Mouse (Mus musculus): ENCODE results near the gene Gm28048.

Gene Gm28048

DNA sequence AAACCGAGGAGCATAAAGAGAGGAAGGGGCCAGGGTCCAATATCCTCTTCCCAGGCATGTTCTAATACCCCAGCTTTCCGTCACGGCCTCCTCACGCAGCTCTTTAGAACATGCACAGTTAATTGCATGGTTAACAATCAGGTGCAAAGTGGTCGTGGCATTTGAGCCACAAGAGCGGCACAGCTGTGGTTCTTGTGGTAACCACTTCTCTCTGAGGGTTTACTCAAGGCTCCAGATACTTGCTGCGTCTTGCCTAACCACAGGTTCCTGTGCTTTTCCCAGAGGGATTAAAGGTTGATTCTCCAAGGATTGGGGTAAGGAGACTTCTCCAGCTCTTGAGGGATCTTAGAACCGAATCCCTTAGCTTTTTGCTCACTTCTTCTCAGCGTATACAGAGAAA lies 90.6 kb downstream of the Gm28048 start:
- no peak for DNase-seq (ENCODE audit: low spot score)

DNA sequence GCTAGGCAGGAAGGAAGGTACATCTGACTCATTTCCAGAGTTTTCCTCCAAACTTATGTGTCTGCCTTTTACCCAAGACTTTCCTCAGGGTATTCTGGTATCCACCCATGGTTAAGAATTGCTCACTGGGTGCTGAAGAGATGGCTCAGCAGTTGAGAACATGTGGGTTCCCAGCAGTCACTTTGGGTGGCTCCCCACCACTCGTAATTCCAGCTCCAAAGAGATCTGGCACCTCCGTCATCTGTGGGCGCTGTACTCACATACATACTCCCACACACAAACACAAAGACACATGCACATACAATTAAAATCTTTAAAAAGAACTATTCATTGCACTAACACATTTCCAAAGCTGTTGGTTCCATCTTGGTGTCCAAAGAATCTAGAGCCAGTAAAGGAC lies 92.7 kb downstream of the Gm28048 start:
- no peak for DNase-seq (ENCODE audit: low spot score)

DNA sequence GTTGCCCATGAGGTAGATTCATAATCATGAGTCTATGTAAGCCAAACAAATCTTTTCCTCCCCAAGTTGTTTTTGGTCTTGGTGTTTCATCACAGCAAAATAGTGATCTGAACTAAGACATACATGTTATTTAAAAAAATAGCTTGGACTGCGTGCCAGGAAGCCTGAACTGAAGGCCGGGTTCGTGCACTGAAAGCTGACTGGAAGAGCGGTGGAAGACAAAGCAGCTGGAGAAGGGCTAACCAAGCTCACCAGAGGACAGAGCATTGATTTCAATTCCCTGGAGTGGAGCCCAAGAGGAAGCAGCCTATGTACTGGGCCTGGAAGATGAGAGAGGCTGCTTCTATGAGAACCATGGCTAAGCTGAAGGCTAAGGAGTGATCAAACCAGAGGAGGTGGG lies 94.9 kb downstream of the Gm28048 start:
- no peak for DNase-seq (ENCODE audit: low spot score)

DNA sequence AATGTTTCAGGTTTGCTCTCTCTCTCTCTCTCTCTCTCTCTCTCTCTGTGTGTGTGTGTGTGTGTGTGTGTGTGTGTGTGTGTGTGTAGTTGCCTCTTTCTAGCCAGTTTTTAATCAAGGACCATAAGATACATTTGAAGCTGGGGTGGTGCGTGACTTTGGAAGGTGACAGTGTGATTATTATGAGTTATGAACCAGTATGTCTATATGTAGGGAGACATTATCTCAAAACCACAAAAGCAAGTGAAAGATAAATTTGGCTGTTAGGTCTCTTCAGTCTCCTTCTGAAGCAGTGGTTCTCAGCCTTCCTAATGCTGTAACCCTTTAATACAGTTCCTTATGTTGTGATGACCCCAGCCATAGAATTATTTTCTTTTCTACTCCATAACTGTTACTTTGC lies 96.5 kb downstream of the Gm28048 start:
- DNase-seq (ENCODE audit: low spot score): no peak

DNA sequence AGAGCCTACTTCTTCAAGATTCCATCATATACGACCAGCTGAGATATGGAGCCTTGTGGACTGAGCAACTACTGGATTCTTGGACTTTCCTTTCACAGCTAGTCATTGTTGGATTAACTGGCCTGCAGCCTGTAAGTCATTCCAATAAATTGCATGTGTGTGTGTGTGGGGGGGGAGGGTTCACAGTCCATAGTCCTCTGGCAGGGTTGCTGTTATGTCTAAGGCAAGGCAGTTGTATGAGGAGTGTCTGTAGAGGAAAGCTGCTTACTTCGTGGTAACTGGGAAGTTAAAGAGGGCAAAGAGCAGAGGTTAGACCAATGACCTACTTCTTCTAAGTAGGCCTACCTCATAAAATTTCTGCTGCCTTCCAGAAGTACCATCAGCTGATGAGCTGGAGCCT lies 98.2 kb downstream of the Gm28048 start:
- DNase-seq (ENCODE audit: low spot score): no peak

DNA sequence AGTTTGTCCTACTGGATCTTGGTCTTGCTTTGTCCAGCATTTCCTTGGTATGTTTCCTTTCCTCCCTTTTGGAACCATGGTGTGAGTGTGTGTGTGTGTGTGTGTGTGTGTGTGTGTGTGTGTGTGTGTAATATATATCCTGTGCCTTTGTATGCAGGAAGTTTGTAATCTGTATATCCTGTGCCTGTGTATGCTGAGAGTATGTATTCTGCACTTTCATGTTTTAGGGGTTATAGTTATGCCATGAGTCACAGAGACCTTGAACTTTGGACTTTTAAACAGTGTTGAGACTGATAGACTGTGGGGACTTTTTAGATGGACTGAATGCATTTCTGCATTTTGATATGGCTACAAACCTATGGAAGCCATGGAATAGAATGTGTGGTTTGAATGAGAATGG lies 99.0 kb downstream of the Gm28048 start:
- DNase-seq (ENCODE audit: low spot score): no peak

DNA sequence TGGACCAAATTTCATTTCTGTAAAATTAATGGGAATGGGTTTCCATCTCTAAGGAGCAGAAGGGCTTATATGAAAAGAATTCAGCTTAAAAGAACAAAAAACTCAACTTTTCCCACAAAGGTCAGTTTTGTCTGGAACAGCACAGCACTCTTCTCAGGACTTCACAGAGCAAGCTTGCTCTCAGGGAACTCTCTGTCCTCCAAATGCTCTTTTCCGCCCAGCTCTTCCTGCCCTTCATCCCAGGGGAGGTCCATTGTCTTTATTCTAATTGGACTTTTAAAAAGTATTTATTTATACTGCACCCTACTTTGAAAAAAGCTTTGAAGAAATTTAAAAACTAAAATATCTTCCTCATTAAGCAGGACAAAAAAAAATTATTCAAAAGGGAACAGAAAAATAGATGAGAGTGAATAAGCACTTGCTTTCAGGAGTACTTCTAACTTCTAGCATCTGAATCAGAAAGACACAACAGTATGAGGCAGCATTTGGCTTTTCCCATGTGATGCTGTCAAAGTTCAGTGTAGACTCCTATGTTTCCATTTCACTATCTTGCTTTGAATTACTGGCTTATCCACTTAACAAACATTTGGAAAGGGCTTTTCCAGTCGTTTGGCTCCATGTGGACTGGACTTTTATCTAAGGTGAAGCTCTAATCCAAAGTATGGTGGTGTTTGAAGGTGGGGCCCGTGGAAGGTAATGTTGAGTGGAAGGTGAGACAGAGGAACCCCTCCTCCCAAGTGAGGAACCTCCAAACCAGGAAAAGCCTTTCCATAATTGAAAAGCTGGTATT lies 101.3 kb downstream of the Gm28048 start:
- DNase-seq (ENCODE audit: low spot score): no peak

DNA sequence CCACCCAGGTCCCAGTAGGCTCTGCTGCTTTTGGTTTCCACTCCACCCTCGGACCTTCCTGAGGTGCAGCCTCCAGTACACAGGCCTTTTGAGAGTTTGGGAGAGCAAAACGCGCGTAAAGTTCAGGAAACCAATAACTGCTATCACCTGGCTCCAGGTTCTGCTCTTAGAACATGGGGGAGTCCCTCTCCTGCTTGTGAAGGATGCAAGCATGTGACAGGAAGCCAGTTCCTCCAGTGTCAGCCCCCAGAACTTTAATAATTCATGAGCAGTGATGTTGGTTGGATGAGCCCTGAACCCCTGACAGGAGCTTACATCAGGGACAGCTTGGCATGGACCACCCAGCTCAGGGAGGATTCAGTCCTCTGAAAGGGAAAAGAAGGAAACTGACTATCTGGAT lies 102.2 kb downstream of the Gm28048 start:
- DNase-seq (ENCODE audit: low spot score): no peak

DNA sequence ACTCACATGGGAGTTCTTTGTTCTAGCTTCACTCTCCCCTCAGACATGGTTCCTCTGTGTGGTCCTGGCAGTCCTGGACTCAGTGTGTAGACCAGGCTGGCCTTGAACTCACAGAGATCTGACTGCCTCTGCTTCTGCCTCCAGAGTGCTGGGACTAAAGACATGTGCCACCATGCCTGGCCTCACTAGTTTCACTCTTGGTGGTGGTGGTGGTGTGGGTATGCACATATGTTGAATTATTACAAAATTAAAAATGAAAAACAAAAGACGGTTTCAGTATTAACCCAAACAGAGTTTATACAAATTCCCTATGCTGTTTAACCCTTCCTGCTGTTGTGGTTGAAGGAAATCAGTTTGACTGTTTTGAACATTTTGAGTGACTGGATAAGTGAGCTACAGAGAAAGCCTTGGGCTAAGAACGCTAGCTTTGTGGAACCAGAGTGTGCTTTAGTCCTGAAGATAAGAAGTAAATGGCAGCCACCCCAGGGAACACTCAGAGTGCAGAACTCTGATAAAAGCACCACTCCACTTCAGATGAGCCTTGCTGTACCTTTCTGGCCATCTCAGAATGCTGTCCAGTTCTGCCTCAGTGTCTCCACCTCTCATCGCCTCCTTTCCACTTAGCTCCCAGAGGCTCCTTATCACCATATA lies 105.1 kb downstream of the Gm28048 start:
- no peak for DNase-seq (ENCODE audit: low spot score)

DNA sequence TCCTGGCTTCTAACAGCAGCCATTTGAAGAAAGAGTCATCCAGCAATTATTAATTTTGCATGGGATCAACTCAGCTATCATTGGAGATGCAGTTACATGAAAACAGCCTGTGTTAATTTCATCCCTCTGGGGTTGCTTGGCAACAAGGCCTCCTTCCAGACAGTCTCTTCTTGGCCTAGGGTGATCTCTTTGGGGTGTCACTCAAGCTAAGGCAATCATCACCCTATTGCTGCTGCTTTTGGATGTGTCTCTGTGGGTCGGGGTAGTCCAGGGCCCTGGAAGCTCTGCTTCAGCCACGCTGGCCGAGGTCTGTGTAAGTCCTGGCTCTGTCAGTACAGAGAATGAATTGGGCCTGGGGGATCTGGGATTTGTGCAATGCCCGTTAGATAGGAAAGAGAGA lies 106.6 kb downstream of the Gm28048 start:
- DNase-seq (ENCODE audit: low spot score): no peak

DNA sequence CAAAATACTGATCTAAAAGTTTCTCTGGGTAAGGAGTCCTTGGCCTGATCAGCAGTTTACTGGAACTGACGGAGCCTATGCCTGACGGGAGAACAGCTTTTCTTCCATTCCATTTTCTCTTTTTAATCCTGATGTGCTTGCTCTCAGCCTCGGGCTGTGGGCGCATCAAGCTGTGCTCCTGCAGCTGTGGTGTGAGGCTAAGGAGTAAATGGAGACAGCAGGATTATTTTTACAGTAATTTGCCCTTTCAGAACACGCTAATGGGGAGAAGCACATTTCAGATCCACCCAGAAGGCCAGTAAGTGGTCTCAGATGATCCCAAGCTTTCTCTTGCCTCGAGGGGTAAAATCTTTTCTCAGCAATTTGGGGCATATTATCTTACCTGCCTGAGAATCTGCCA lies 107.1 kb downstream of the Gm28048 start:
- DNase-seq (ENCODE audit: low spot score): no peak

DNA sequence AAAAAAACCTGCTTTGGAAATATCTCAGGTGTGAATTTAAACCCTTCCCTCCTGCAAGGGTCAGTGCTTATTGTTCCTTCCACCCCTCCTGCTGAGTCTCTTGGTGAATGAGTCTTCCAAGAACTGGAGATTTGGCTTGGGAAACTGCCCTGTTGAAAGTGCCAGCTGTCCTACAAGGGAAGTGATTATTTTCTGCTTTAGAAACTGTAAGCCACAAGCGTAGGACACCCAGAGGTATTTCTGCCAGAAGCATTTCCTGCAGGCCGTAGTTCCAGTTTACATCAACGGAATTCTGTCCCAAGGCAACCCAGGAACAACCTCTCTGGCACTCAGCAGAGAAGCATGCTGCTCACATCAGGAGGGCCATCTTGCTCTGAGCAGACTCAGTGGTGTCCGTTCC lies 108.5 kb downstream of the Gm28048 start:
- no peak for DNase-seq (ENCODE audit: low spot score)

DNA sequence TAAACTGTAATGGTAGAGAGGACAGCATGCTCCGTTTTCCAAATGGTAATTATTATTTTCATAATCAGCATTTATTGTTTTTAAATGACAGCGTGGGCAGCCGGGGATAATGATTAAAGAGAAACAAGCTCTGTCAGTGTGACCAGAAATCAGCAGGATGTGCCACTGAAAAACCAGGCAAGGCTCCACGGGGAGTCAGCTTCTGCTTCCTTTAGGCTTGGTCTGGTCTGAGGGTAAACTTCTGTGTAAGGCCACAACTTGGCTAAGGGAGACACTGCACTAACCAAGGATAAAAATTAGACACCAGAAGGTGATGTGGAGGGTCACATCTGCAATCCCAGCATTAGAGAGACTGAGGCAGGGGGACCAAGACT lies 109.6 kb downstream of the Gm28048 start:
- no peak for DNase-seq (ENCODE audit: low spot score)

DNA sequence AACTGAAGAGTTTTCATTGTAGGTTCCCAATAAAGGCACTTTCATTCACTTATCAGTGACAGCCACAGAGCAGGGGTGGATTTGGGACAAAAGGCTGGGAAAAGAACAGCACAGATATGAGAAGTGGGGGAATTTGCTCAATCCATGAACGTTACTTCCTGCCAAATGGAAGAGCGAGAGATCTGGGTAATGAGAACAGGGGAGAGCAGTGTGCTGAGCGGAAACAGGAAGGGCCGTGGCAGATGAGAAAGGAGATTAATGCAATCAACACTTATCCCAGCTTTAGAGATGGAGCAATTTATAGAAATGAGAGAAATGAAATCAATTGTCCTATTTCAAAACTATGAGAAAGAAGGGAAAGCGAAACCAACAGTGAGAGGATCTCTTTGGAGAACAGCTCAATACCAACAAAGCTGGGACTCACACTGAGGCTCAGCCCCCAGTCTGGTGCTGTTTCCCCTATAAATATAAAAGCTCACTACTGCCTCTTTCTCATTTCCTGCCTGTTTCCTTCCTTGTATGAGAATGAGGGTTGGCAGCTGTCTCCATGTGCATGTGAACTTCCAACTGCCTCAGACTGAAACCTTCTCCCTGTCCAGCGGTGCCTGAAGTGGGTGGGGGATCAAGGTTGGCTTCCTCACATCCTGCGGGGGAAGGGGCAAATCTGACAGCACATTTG lies 110.1 kb downstream of the Gm28048 start:
- DNase-seq (ENCODE audit: low spot score): no peak

DNA sequence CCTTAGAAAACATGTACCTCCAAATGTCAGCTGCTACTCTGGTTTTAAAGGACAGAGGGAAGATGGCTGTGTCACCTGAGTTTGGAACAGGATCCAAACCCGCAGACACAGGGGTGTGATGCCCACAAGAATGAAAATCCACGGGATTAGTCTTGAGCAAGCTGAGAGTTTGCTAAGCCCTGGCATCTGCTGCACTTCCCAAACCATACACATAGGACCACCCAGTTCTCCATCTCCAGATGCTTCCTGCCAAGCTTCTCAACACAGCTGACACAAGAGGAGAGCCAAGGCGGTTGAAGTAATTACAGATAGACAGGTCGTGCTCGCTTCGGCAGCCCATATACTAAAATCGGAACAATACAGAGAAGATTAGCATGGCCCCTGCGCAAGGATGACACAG lies 113.3 kb downstream of the Gm28048 start:
- no peak for DNase-seq (ENCODE audit: low spot score)

DNA sequence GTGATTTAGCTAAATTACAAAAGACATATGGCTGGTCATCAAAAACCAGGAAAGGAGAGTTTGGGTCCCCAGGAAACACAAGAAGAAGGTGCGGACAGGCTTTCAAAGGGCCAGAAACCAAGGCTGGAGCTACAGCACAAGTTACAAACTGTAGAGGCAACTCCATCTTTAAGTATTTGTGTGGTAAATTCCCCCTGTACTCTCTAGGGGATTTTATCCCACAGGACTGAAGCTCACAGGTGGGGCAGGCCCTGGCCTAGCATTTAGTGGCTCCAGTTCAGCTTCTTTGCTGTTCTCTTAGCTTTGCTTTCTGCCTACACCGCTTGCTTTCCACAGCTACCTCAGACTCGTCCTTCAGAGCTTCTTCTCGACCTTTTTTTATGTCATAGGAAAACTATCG lies 114.2 kb downstream of the Gm28048 start:
- no peak for DNase-seq (ENCODE audit: low spot score)

DNA sequence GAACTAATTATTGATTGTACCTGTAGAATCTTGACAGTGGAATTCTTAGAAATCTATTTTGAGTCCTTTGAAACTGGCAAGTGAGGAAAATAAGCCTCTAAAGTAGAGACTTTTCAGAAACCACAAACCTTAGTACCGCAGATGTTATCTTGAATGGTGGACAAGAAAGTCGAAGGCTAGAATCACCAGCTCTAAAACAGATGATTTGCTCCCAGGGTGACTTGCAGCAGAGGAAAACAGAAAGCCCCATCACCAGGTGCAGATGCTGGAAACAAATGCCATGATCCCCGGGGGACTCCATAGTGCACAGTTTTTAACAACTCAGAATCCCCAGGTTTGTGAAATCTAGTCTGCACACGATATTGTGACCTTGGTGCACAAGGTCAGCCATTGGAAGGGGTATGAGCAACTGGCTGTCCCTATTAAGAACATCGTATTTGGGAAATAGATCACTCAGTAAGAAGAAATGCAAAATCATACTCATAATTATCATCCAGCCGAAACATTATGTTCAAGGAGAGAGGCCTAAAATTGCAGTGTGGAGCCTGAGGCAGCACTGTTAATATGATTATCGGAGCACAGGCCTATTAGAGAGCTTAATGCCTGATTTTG lies 116.1 kb downstream of the Gm28048 start:
- no peak for DNase-seq (ENCODE audit: low spot score)

DNA sequence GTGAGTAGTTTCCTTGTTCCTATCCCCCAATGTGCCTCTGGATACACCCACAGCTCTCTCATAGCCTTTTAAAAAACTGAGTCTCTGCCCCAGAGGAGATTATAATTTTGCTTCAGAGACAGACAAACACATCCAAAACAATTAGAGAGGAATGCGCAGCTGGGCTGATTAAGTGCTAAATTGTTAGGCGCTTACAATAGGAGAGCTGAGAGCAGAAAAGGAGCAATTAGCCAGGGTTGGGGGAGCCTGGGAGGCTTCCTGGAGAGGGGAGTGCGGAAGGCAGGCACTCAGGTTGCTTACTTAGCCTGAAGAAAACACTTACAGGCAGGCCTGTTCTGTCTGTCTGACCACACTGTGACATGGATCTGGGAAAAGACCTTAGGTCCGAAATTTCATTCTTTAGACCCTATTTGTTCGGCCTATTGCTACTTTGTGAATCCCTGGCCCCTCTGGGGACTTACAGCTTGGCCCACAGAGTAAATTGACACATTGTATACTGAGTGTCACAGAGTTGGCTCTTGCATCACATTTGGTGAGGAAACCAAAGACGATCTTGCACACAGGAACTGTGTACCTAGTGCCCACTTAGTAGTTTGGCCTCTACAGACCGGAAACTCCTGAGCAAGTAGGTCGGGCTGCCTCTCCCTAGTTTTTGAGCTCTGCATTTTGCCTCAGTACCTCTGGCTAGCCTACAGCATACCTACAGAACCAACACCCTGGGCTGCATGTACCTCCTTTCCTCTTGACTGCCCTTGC lies 117.4 kb downstream of the Gm28048 start:
- no peak for DNase-seq (ENCODE audit: low spot score)

DNA sequence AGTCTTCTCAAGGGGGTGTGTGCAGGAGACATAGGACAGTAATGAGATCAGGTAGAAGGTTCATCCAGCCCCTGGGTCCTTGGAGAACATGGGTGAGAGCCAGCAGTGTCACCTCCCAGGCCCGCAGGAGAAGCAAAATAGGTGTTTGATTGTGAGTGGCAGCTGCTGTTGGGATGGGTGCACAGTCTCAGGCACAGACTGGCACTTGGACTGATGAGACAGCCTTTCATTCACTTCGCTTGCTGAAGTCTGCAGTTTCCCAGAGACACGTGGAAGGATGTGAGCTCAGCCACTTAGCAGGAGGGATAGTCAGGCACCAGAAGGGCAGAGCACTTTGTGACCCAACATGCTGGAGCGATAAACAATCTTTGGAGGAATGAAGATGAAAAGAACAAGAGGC lies 118.3 kb downstream of the Gm28048 start:
- DNase-seq (ENCODE audit: low spot score): no peak

DNA sequence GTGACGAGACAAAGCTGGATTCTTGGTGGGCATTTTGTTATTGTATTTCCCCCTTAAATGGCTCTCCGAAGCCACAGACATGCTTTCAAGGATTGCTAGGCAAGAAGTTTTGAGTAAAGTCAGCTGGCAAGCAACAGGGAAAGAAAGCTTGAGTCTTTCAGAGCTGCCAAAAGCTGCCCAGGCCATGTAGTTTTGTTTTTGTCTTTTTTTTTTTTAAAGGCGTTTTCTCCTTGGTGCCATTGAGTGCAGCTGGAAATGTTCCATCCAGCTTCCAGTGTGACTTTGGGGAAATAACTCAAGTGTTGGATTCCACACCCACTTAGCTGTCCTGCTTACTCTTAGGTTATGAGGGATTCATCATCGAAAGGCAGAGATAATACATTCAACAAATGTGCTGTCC lies 120.6 kb downstream of the Gm28048 start:
- no peak for DNase-seq (ENCODE audit: low spot score)

DNA sequence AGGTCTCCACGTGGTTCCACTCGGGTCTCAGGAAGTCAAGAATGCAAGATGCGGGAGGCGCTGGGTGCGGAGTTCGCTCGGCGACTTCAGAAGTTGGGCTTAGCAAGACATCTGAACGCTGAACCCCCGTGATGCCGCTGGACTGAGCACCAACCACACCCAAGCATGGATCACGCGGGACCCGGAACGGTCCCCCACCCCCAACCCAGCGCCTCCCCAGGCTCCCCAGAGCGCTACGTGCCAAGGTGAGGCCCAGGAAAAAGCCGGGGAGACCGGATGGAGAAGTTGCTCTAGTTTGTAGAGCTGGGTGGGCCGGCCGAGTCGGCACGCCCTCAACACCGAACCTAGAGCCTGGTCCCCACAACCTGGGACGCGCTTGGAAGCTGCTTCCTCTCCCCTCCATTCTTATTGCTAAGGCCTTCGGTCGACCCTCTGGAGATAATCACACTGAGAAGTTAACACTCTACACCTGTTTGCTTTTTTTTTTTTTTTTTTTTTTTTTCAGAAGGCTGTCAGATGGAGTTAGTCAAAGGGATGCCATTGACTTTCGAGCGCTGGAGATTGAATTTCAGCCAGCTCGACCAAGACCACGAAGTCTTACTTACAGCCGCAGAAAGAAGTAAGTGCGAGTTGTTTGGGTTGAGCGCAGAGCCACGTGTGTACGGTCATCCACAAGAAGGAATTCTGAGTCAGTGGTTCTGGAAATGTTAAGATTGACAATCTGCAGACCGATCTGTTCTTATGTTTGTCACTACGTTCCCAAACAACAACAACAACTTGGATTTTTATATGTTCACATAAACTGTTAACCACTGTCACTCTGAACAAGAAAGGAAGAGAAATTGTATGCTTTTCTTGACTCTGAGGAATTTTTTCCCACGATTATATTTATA lies 121.3 kb downstream of the Gm28048 start, which contains the start of gene B3gnt2:
TSS of gene B3gnt2 (minus strand) at position 627 of the 893 bp plus-strand sequence.
- DNase-seq (ENCODE audit: low spot score): no peak

All from ovary, postnatal 10 days (tissue).